Mouse (Mus musculus) heart, embryonic 11.5 days (tissue): Measurements from ENCODE around the gene Auh. TPM values are rescaled to one million over a fixed set of nuclear protein-coding genes. Genes with fewer than 3 reads are reported as not detected.

Source experiments
- ATAC-seq: fragments of 200-750 bp; cut with Nextera tagmentation; replicated peaks from 2 replicates; pipeline ENCODE4 v1.8.0; 2017; ENCODE audit warnings: moderate library complexity; ENCODE audit not compliant: insufficient number of reproducible peaks, low FRiP score, low TSS enrichment
- H3K27ac ChIP-seq: fragments of 300-500 bp; sonication (generic); 2 replicates; pipeline ENCODE4 v1.5.1; 2014; ENCODE audit warnings: mild to moderate bottlenecking, low read depth, low read length
- H3K27me3 ChIP-seq: fragments of 300-500 bp; sonication (generic); 2 replicates; pipeline ENCODE4 v1.6.1; 2014; ENCODE audit warnings: mild to moderate bottlenecking, low read length, mixed read lengths; ENCODE audit not compliant: control insufficient read depth, insufficient read depth
- H3K36me3 ChIP-seq: fragments of 300-500 bp; sonication (generic); 2 replicates; pipeline ENCODE4 v1.6.1; 2014; ENCODE audit warnings: mild to moderate bottlenecking, low read length, moderate library complexity, mixed read lengths; ENCODE audit not compliant: control insufficient read depth, insufficient read depth
- H3K4me1 ChIP-seq: fragments of 300-500 bp; sonication (generic); 2 replicates; pipeline ENCODE4 v1.6.1; 2014; ENCODE audit warnings: low read length; ENCODE audit not compliant: control insufficient read depth, insufficient read depth
- H3K4me2 ChIP-seq: fragments of 300-500 bp; sonication (generic); 2 replicates; pipeline ENCODE4 v1.6.1; 2014; ENCODE audit warnings: mild to moderate bottlenecking, moderate library complexity
- H3K4me3 ChIP-seq: fragments of 300-500 bp; sonication (generic); 2 replicates; pipeline ENCODE4 v1.5.1; 2014; ENCODE audit warnings: low read depth, low read length
- H3K9ac ChIP-seq: fragments of 300-500 bp; sonication (generic); 2 replicates; pipeline ENCODE4 v1.6.1; 2014; ENCODE audit warnings: mild to moderate bottlenecking, low read depth, low read length, moderate library complexity
- H3K9me3 ChIP-seq: fragments of 300-500 bp; sonication (generic); replicated peaks from 2 replicates; pipeline ENCODE4 v1.6.1; 2016; ENCODE audit warnings: low read length; ENCODE audit not compliant: control insufficient read depth
- WGBS: fragments of 180-500 bp; shearing (Covaris S2); extraction: QIAGEN DNeasy Blood & Tissue Kit; methylation state at CpG from one replicate; pipeline ENCODE4 v1.1.7; 2014; ENCODE audit not compliant: insufficient replicate concordance; 5-methylcytosine and 5-hydroxymethylcytosine counted together
- polyA plus RNA-seq: library from polyadenylated mRNA; unstranded; fragments of >200 nt; fragmentation: Nextera tagmentation; extraction: Ambion mirVana; gene quantifications from 2 replicates; pipeline ENCODE4 v1.2.1, GENCODE M21; 2014

The Auh gene
- polyA plus RNA-seq = 47.7 and 54.7 TPM in 2 replicates

- Histone ChIP-seq H3K4me2 (peak within 1 kb of the TSS; percentile 76), H3K9ac (peak within 1 kb of the TSS; percentile 78), H3K36me3 (no peaks in the 10 kb centered on the region), H3K9me3 (no peaks in the 10 kb centered on the region), H3K27ac (peak within 1 kb of the TSS; percentile 75; the same call in 1 of the 2 replicates), H3K27me3 (no peaks in the 10 kb centered on the region), H3K4me1 (peaks cover 15% of the 10 kb centered on the region), H3K4me3 (peak within 1 kb of the TSS; percentile 77)
- under 1% methylated on average over 63 of the region's 63 CpGs for WGBS
- peak; percentile 96 for ATAC-seq
Observed at GRCm38 (mm10) chr13:52929209-52930171, at the start of gene Auh. Auh (minus strand) TSS chr13:52929681.

GRCm38 (mm10) chr13:52978321-52978981 lies 49.0 kb upstream of the Auh start:
- Histone ChIP-seq H3K9ac (peak overlapping the region; percentile 86), H3K4me2 (peak overlapping the region; percentile 99), H3K4me3 (peak overlapping the region; percentile 96), H3K9me3 (no peaks in the 10 kb centered on the region), H3K36me3 (no peaks in the 10 kb centered on the region), H3K27ac (peak overlapping the region; percentile 95), H3K27me3 (no peaks in the 10 kb centered on the region), H3K4me1 (peaks cover 27% of the 10 kb centered on the region)
- no peak; the same call in 1 of the 2 replicates for ATAC-seq
- WGBS = under 1% methylated on average over 58 of the region's 64 CpGs

- peak overlapping the region; percentile 99 for H3K4me2 ChIP-seq
- H3K9me3 ChIP-seq = no peaks in the 10 kb centered on the region
- H3K4me3 ChIP-seq = peak overlapping the region; percentile 96
- H3K36me3 ChIP-seq = no peaks in the 10 kb centered on the region
- WGBS = 26% methylated on average over 4 of the region's 4 CpGs
- H3K27me3 ChIP-seq = no peaks in the 10 kb centered on the region
- peaks cover 27% of the 10 kb centered on the region for H3K4me1 ChIP-seq
- peak overlapping the region; percentile 86 for H3K9ac ChIP-seq
- peak overlapping the region; percentile 95; the same call in 1 of the 2 replicates for H3K27ac ChIP-seq
- ATAC-seq = no peak
Observed at GRCm38 (mm10) chr13:52977757-52978156, 48.3 kb upstream of the Auh start.

- Histone ChIP-seq H3K4me3 (no peak overlapping the region), H3K9me3 (no peaks in the 10 kb centered on the region), H3K36me3 (no peaks in the 10 kb centered on the region), H3K27me3 (no peaks in the 10 kb centered on the region), H3K4me1 (peaks cover 27% of the 10 kb centered on the region), H3K9ac (no peak overlapping the region), H3K27ac (no peak overlapping the region), H3K4me2 (peak overlapping the region; percentile 99)
- WGBS = 52% methylated on average over 9 of the region's 9 CpGs
- ATAC-seq = no peak
Observed at GRCm38 (mm10) chr13:52977221-52977609, 47.7 kb upstream of the Auh start.

GRCm38 (mm10) chr13:52976510-52977220 lies 47.2 kb upstream of the Auh start:
- H3K4me2 ChIP-seq = peak overlapping the region; percentile 99
- no peaks in the 10 kb centered on the region for H3K9me3 ChIP-seq
- no peak overlapping the region for H3K4me3 ChIP-seq
- H3K36me3 ChIP-seq = no peaks in the 10 kb centered on the region
- H3K27me3 ChIP-seq = no peaks in the 10 kb centered on the region
- WGBS = 25% methylated on average over 16 of the region's 16 CpGs
- peaks cover 27% of the 10 kb centered on the region for H3K4me1 ChIP-seq
- no peak for ATAC-seq
- no peak overlapping the region for H3K27ac ChIP-seq
- no peak overlapping the region for H3K9ac ChIP-seq

GRCm38 (mm10) chr13:52976130-52976509 lies 46.6 kb upstream of the Auh start:
- H3K27ac ChIP-seq = no peak overlapping the region
- peaks cover 30% of the 10 kb centered on the region for H3K4me1 ChIP-seq
- WGBS = 43% methylated on average over 8 of the region's 8 CpGs
- H3K4me3 ChIP-seq = no peak overlapping the region
- ATAC-seq = no peak
- no peaks in the 10 kb centered on the region for H3K27me3 ChIP-seq
- no peaks in the 10 kb centered on the region for H3K36me3 ChIP-seq
- H3K9me3 ChIP-seq = no peaks in the 10 kb centered on the region
- H3K9ac ChIP-seq = no peak overlapping the region
- peak overlapping the region; percentile 99 for H3K4me2 ChIP-seq

- Histone ChIP-seq H3K27ac (no peak overlapping the region), H3K4me2 (no peak overlapping the region), H3K36me3 (no peaks in the 10 kb centered on the region), H3K4me1 (peaks cover 39% of the 10 kb centered on the region), H3K9ac (no peak overlapping the region), H3K4me3 (no peak overlapping the region), H3K9me3 (no peaks in the 10 kb centered on the region), H3K27me3 (no peaks in the 10 kb centered on the region)
- ATAC-seq = no peak
- 57% methylated on average over 3 of the region's 3 CpGs for WGBS
Observed at GRCm38 (mm10) chr13:52974676-52975075, 45.2 kb upstream of the Auh start.

GRCm38 (mm10) chr13:52973427-52973826 lies 43.9 kb upstream of the Auh start:
- Histone ChIP-seq H3K9ac (no peak overlapping the region), H3K4me1 (peaks cover 42% of the 10 kb centered on the region), H3K27ac (no peak overlapping the region), H3K4me3 (no peak overlapping the region), H3K4me2 (no peak overlapping the region), H3K9me3 (no peaks in the 10 kb centered on the region), H3K36me3 (no peaks in the 10 kb centered on the region), H3K27me3 (no peaks in the 10 kb centered on the region)
- no peak for ATAC-seq
- WGBS = 84% methylated on average over 10 of the region's 10 CpGs
